Mouse (Mus musculus) ovary, postnatal 36 days (tissue): ENCODE measurements at regions not wholly inside any gene's neighbourhood (a gene's known extent, or its start where the extent isn't known, plus 50 kb on each side); places are given as distances from the start of the nearest gene placed in this dataset.
"Not testable (repeated sequence)": the region's sequence is repeated elsewhere in the genome, so short reads cannot be mapped to it uniquely, and the experiment has no call there.

Experiments used
- DNase-seq: peaks from one replicate; pipeline ENCODE4 v3.0.0; 2022; ENCODE audit warnings: low spot score, mixed read lengths

DNA sequence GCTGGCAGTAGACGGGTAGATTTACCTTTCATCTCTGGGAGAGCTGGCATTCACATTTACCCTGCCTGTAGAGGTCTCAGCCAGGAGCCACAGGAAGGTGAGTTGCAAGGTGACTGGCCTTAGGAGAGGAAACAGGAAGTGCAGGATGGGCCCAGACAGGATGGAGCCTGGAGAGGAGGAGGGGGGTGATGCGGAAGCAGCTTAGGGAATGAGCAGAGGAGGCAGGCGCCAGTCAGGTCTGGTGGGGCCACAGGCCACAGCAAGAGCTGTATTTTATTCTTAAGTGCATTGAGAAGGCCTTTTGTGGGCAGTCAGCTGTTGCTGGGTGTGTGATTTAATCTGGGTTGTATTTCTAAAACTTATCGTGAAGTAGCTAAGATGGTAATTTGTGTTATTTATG is 108.2 kb upstream of the Nxpe4 start:
- DNase-seq, result no peak

DNA sequence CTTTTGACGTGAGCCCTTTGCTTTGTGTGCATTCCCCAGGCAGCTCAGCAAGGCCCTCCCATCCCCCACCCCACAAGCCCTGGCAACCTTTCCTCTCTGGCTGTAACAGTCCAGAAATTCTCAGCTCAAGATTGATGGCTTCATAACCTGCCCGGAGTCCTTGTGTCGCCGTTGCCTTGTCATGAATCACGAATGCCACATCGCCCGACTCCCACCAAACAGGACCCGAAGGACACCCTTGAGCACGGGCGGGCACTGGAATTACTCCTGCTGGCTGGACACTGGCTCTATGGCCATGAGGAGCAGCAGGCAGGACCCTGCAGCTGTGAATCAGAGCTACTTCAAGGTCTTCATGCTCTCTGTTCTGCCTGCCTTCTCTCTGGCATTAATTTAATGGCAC is 106.6 kb upstream of the Nxpe4 start:
- peak; percentile 32 for DNase-seq

DNA sequence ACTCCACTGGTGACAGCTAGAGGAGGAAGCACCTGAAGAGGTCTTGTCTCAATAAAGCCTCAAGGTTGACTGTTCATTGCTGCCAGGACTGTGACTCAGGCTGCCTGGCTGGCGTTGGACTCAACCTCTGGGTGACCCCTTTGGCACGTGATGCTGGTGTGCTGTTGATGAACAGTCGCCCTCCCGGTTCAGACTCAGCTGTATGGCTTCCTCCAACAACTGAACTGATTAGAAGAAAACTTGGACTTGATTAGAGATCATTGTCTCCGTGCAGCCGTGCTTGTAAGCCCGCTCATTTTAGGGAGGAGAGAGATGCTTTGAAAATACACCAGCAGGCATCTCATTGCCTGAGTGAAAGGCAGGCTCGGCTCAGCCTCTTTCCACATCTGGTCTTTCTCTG is 103.2 kb upstream of the Nxpe4 start:
- peak; percentile 12 for DNase-seq

DNA sequence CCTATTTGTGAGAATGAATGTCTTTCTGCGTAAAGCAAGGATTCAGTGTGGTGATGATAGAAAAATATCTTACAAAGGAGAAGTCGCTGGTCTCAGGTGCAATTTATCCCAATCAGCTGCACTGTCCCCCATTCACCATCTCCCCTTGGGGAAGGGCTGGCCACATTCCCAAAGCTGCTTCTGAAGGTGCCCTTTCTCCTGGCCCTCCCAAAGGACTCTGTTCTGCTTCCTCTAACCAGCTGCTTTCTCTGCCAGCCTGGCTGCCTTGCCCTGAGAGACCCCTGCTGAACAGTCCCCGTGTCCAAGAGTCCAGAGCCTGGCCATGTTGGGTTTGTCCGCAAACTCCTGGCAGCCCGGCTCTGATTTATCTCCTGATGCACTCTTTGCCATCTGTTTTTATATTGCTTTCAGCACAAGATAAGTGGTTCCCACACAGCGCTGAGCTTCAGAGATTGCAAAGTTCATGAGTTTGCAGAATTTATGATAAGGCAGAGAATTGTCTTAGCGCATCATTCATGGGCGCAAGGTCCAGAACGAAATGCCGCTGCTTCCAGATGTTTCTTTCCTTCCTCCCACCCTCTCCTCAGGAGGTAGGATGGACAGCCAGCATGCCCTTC is 102.2 kb upstream of the Nxpe4 start:
- DNase-seq, result no peak

DNA sequence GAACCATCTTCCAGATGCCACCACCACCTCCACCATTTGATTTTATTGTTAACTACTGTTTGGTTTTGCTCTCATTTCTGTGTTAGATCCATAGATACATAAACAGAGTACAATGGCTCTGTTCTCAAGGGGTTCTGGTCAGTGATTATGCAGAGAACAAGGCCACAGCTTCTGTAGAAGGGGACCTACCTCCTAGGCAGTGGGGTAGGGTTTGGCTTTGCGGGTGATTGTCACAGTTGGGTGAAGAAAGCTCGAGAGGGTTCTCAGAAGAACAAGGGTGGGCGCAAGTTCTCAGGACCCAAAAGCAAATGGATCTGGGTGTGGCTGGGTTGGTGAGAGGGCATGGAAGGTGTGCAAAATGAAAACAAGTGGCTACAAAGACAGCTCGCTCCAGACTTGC is 100.8 kb upstream of the Nxpe4 start:
- no peak for DNase-seq

DNA sequence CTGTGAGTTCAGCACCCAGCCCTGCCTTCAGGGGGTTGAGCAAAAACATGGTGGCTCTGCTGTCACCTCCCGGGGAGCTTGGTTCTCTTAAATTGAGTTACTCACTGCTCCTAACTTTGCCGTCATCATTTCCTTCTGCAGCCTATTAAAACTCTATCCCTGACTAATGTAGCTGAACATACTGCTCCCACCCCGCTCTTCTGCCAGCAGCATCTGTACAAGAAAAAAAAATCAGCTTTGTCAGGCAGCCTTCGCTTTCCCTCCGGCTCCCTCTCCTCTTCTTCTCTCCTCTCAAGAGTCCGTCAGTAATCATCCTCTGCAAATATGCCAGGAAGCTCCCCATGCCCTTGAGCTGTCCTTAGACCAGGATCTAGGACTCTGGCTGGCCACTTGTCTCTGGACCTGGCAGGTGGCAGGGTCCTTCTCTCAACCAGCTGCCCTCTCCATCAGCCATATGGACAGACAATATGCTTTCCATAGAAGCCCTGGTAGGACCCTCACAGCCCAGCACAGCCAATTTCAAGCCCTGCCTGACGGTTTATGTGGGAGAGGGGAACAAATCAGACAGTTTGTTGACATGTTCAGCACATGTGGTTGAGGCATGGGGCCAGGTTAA is 95.0 kb upstream of the Nxpe4 start:
- DNase-seq, result no peak

DNA sequence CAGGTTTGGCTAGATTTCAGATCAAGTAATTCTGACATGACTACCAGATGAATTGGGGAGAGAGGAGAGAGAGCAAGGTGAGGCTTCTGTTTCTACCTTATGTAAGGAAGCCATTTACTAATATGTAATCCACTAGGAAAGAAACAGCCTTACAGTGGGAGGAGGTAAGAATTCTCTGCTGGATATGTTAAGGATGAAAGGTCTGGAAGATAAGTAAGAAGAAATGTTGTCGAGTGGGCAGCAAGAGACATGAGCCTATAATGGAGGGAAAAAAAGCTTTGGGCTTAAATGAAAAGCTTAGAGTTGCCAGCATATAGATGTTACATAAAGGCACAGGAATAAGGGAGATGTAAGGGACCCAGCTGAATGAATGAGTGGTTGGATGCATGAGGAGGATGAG is 89.2 kb upstream of the Nxpe4 start:
- no peak for DNase-seq

DNA sequence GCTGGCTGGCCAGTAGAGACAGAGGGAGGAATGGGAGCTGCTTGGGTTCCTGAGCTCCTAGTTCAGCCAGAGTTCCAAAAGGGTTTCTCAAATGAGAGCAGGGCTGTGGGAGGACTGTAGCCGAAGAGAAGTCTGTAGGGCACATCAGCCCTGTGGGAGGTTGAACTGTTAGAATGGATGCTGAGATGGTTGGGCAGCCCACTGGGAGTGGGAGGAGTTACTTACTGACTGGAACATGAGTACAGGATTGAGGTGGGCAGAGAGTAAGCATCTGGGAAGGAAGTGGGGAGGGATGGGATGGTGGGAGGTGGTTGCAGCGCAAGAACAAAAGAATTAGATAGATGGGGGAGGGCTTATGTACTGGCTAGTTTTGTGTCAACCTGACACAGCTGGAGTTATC is 88.7 kb upstream of the Nxpe4 start:
- no peak for DNase-seq

DNA sequence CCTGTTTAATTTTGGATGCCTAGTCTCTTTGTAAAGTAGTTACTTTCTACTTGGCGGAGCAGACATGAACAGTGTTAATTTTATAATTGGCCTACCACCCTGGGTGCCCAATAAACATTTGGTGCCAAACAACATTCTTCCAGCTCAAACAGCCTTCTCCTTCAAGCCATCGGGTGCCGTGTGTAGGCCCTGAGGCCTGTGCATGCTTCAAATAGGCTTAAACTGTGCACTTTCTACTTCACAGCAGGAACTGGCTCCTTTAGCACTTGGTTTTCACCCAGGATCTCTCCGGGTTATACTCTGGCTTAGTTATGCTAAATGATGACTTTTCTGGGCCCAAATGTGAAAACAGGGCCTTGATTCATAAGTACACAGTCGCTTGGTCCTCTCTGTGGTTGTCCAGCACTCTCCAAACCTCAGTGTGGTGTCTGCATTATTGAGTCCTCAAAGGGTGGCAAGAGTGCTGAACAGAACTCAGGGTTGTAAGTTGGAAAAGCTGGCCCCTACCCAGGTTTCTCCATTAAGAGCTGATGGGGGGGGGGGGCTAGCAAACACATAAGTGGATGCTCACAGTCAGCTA is 86.1 kb upstream of the Nxpe4 start:
- DNase-seq, result no peak

DNA sequence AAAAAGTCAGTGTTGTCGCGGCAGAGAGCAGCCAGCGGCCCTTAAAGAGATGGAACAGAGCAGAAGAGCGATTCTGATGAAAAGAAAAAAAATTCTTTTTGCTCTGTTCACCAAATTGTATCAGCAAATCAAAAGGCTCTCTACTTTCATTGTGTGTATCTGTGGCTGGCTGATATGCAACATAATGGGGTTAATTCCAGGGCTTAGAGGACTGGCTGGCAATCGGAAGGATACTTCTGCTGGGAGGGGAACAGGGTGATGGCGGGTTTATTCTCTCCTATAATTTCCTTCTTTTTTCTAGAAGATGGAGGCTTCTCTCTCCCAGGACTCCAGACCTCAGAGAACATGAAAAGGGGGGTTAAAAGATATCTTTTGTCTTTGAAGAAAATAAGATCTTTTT is 79.4 kb upstream of the Nxpe4 start:
- DNase-seq, result no peak

DNA sequence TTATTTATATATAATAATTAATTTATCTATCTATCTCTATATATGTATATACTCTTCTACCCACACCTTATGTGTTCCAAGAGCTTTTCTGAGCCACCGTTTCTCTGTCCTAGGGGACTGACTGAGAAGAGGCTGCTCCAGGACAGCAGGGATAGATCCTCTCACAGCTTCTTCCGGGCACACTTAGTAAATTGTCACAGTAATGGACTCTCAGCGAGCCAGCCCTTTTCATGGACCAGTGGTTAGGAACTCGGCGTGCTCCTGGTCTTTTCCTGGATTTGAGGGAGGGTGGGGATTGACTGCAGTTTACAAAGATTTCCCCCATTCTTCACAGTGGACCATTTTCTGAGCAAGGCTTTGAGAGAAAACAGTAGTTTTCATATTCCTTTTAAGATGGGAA is 77.6 kb upstream of the Nxpe4 start:
- DNase-seq, result not testable (repeated sequence)

DNA sequence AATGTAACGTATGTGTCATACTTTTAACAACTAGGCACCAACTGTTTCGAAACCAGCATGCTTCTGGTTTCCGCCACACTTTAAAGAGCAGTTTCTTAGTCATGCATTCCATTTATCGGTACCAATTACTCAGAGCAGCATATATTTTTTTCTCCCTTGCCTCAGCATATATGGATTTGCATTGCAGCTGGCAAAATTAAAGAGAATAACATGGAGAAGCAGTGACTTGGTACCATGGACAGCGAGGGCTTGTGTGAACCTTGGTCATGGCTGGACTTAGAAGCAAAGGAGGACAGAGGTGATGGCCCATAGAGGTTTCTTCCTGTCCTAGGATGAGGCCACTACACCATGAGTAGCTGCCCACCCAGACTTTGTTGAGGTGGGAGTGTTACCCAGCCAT is 72.2 kb upstream of the Nxpe4 start:
- no peak for DNase-seq

DNA sequence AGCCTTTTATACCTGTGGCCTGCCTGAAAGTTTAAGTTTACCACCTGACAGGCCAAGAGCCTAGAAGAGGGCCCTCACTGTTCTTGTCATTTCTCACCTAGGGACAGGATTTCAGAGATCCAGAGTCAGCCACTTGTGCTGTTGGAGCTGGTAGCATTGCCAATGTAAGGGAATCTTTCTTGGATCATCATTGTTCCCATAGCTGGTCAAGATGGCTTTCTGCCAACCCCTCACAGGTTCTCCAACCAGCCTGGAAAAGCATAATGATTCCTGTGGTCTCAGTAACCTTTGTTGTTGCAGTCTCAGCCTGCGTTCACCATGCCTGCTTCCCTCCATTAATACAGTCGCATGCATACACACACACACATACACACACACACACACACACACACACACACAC is 67.1 kb upstream of the Nxpe4 start:
- no peak for DNase-seq

DNA sequence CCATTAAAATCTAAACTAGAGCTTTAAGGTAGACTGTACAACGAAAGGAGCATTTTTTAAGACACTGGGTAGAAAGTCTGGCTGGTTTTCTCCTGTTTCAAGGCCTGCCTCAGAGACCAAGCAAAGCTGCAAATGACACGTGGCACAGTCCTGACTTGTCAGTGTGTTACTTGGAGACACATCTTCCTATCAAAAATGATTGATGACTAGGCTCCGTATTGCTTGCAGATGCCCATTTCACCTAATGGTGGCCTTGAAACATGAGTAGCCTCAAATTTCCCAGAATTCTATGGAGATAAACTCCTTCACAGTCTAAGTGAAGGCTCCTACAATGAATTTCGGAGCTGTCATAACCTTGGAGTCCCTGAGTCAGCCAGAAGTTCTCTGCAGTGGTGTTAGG is 62.0 kb upstream of the Nxpe4 start:
- DNase-seq, result no peak

DNA sequence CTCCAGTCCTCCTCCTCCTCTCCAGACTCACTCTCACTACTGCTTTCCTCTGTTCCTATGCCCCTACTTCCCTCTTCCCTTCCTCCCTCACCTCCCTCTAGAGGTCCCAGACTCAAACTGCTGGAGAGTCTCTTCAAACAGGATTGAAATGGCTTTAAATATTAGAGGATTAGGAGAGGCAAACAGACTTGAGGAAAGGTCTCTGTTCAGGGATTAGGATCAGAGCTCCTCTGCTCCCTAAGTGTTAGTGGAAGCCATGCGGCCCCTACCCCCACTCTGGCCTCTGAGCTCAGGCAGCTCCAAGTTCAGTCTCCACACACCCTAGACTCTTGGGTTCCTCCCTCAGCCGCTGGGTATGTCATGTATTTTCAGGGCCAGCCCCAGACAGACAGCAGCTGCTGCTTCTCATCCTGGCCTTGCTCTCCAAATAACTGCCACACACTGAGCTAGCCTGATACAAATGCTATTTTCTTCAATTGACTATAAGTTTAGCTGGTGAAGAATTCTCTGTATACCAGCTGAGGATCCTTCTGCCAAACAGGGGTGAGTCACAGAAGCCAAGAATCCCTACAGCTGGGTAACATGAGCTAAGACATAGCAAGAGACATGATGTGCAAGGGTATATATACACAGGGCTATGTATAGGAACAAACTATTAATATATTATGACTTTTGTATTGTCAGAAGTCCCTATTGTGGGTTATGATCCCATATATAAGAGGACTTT is 55.2 kb upstream of the Nxpe4 start:
- DNase-seq, result no peak

DNA sequence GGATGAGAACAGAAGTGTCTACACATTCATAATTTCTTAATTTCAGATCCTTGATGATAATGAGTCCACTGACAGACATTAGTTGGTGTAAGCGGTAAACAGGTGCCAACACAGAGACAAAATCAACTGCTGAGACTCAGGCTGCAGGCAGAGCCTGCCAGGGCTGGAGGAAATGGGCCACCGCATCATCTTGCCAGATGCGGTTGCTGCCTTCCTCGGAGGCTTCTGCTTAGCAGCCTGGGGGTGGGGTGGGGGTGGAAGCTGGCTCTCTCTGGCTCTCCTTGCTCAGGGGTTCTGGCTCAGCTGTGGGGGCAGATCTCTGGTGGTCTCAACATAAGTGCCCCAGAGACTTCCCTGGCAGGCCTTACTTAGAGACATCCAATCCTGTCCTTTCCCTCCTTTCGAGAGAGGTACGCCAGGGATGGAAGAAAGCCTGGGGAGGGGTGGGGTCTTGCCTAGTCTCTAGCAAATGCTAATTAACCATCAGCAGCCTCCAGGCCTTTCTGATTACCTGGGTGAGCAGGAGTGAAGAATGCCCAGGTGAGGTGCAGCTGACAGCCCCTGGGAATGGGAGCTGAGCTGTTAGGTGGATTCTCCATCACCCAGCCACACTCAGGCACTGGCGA is 52.7 kb upstream of the Nxpe4 start:
- no peak for DNase-seq

DNA sequence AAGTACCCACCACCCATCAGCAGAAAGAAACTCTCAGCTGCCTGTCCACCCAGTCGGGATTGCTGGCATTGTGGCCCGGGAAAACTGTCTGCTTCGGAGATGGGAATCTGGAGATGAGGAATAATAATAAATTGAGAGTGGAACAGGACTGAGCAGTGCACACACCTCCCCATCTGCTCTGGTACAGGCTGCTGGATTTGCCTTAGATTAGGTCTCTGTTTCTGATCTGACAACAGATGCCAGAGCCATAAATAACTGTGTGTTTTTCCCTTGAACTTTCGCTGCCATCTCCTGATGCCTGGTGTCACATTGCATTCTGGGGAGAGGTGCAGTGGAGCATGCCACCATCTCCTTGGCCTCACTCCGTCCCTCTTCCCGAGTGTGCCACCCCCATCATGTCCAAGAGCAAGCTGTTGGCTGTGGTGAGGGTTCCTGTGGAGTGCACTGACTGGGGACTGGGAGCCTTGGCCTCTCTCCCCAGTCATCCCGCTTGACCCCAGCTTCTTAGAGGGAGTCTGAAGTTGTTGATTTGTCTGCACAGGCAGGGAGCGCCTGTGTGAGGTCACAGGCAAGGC is 50.4 kb upstream of the Nxpe4 start:
- DNase-seq, result no peak
